Mouse (Mus musculus) testis, adult 2 months (tissue): ENCODE results near the gene Med9.

Experiments used
- CTCF ChIP-seq: fragments of 200-500 bp; IDR thresholded peaks from 2 replicates; pipeline ENCODE4 v1.5.1; 2012; ENCODE audit warnings: low read depth, mild to moderate bottlenecking, inconsistent platforms, low read length, moderate library complexity; ENCODE audit not compliant: control insufficient read depth, insufficient read depth, insufficient replicate concordance
- POLR2A ChIP-seq: fragments of 200-500 bp; IDR thresholded peaks from 2 replicates; pipeline ENCODE4 v1.6.1; 2012; ENCODE audit warnings: low read depth, mild to moderate bottlenecking, inconsistent platforms, low read length, moderate library complexity; ENCODE audit not compliant: control insufficient read depth

DNA sequence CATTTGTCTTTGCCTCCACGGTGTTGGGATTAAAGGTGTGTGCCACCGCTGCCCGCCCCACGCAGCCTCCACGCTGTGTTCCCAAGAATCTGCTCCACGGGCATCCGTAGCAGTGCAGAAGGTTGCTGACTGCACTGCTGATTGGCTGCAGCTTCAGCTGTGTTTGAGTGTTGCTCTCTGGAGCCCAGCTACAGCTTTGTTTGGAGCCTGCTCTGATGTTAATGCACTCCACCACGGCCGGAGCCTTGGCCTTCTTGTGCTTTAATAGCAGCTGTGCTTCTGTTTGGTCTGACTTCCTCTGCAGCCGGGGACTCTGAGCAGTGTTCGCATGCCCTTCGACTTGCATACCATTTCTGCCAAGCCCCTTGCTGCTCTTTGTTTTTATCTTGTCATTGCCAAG is 14.1 kb upstream of the Med9 start:
- TF ChIP-seq CTCF (no peak), POLR2A (no peak)
